Mouse (Mus musculus) WW6 (cell line): ENCODE results near the gene Eif3a.

Experiments used
- DNase-seq: peaks from one replicate; pipeline ENCODE4 v3.0.0-alpha.2; 2013; ENCODE audit warnings: low read depth, low spot score

The Eif3a gene

GRCm38 (mm10) chr19:60758896-60759835 is 31.3 kb downstream of the Eif3a start:
- DNase-seq: no peak

GRCm38 (mm10) chr19:60757099-60757785 is 33.2 kb downstream of the Eif3a start:
- DNase-seq: no peak

GRCm38 (mm10) chr19:60756192-60757098 is 34.0 kb downstream of the Eif3a start:
- no peak for DNase-seq

- peak; percentile 80 for DNase-seq
These were observed 34.8 kb downstream of the Eif3a start, which contains the start of gene Nanos1 for GRCm38 (mm10) chr19:60755438-60756191. Gene Nanos1 (plus strand): TSS chr19:60755987.

GRCm38 (mm10) chr19:60747801-60748200 is 42.7 kb downstream of the Eif3a start:
- no peak for DNase-seq

- no peak for DNase-seq
These were observed 46.5 kb downstream of the Eif3a start for GRCm38 (mm10) chr19:60743767-60744547.

GRCm38 (mm10) chr19:60740560-60740959 is 49.9 kb downstream of the Eif3a start:
- DNase-seq: no peak

GRCm38 (mm10) chr19:60731966-60732365 is 58.5 kb downstream of the Eif3a start:
- no peak for DNase-seq

GRCm38 (mm10) chr19:60731299-60731698 is 59.2 kb downstream of the Eif3a start:
- no peak for DNase-seq

GRCm38 (mm10) chr19:60730281-60730852 is 60.1 kb downstream of the Eif3a start:
- peak; percentile 64 for DNase-seq

- DNase-seq: no peak
These were observed 74.1 kb downstream of the Eif3a start for GRCm38 (mm10) chr19:60716381-60716780.

- no peak for DNase-seq
These were observed 77.9 kb downstream of the Eif3a start for GRCm38 (mm10) chr19:60712577-60712976.
